Mouse (Mus musculus) hindbrain, embryonic 11.5 days (tissue): Measurements from ENCODE around the gene Kyat1. TPM values are rescaled to one million over a fixed set of nuclear protein-coding genes. Genes with fewer than 3 reads are reported as not detected.

Experiments
- ATAC-seq: fragments of 200-750 bp; cut with Nextera tagmentation; 2 replicates; pipeline ENCODE4 v1.8.0; 2017; ENCODE audit warnings: mild to moderate bottlenecking, moderate TSS enrichment, moderate library complexity; ENCODE audit not compliant: low FRiP score
- DNase-seq: peaks from one replicate; pipeline ENCODE4 v3.0.0-alpha.2; 2015; ENCODE audit warnings: low spot score
- H3K27ac ChIP-seq: fragments of 300-500 bp; sonication (generic); 2 replicates; pipeline ENCODE4 v1.5.1; 2014; ENCODE audit warnings: mild to moderate bottlenecking, low read depth, low read length
- H3K27me3 ChIP-seq: fragments of 300-500 bp; sonication (generic); 2 replicates; pipeline ENCODE4 v1.6.1; 2014; ENCODE audit warnings: mild to moderate bottlenecking, low read length, moderate library complexity, mixed read lengths; ENCODE audit not compliant: control insufficient read depth, insufficient read depth
- H3K36me3 ChIP-seq: fragments of 300-500 bp; sonication (generic); 2 replicates; pipeline ENCODE4 v1.6.1; 2014; ENCODE audit warnings: mild to moderate bottlenecking, low read length, moderate library complexity, mixed read lengths; ENCODE audit not compliant: control insufficient read depth, insufficient read depth
- H3K4me1 ChIP-seq: fragments of 300-500 bp; sonication (generic); replicated peaks from 2 replicates; pipeline ENCODE4 v1.6.1; 2014; ENCODE audit warnings: low read length, mixed read lengths; ENCODE audit not compliant: control insufficient read depth, insufficient read depth
- H3K4me2 ChIP-seq: fragments of 300-500 bp; sonication (generic); replicated peaks from 2 replicates; pipeline ENCODE4 v1.6.1; 2014; ENCODE audit warnings: mild to moderate bottlenecking, low read depth, low read length
- H3K4me3 ChIP-seq: fragments of 300-500 bp; sonication (generic); 2 replicates; pipeline ENCODE4 v1.5.1; 2014; ENCODE audit warnings: low read depth, low read length
- H3K9ac ChIP-seq: fragments of 300-500 bp; sonication (generic); 2 replicates; pipeline ENCODE4 v1.6.1; 2014; ENCODE audit warnings: low read depth, low read length
- H3K9me3 ChIP-seq: fragments of 300-500 bp; sonication (generic); 2 replicates; pipeline ENCODE4 v1.6.1; 2016; ENCODE audit warnings: low read length; ENCODE audit not compliant: control insufficient read depth
- WGBS: fragments of 180-500 bp; shearing (Covaris S2); extraction: QIAGEN DNeasy Blood & Tissue Kit; methylation state at CpG from one replicate; pipeline ENCODE4 v1.1.7; 2014; 5-methylcytosine and 5-hydroxymethylcytosine counted together
- polyA plus RNA-seq: library from polyadenylated mRNA; unstranded; fragments of >200 nt; fragmentation: Nextera tagmentation; extraction: Ambion mirVana; gene quantifications from 2 replicates; pipeline ENCODE4 v1.2.1, GENCODE M21; 2014

The Kyat1 gene
- polyA plus RNA-seq, result 9.4 and 10.0 TPM in 2 replicates

GRCm38 (mm10) chr2:30205629-30206357, at the start of gene Kyat1:
Gene Kyat1, minus strand, starts transcription at chr2:30205847.
- peak; percentile 95 for ATAC-seq
- under 1% methylated on average over 44 of the region's 44 CpGs for WGBS

GRCm38 (mm10) chr2:30253809-30254208, 48.2 kb upstream of the Kyat1 start:
- Histone ChIP-seq H3K4me3 (no peak overlapping the region), H3K36me3 (peaks cover 10% of the 10 kb centered on the region; the same call in 1 of the 2 replicates), H3K27me3 (no peaks in the 10 kb centered on the region)

More at GRCm38 (mm10) chr2:30205629-30206357, at the start of gene Kyat1:
- Histone ChIP-seq H3K4me2 (peak within 1 kb of the TSS; percentile 82), H3K9ac (peak within 1 kb of the TSS; percentile 35), H3K4me1 (0 out of 2 replicates have a peak, but pooled peaks cover 7% of the 10 kb centered on the region), H3K9me3 (no peaks in the 10 kb centered on the region), H3K4me3 (peak within 1 kb of the TSS; percentile 65), H3K27ac (0 out of 2 replicates have a peak within 1 kb of the TSS, but pooled peaks have one; percentile 37), H3K36me3 (no peaks in the 10 kb centered on the region), H3K27me3 (no peaks in the 10 kb centered on the region)
- DNase-seq, result peak; percentile 96

DNA sequence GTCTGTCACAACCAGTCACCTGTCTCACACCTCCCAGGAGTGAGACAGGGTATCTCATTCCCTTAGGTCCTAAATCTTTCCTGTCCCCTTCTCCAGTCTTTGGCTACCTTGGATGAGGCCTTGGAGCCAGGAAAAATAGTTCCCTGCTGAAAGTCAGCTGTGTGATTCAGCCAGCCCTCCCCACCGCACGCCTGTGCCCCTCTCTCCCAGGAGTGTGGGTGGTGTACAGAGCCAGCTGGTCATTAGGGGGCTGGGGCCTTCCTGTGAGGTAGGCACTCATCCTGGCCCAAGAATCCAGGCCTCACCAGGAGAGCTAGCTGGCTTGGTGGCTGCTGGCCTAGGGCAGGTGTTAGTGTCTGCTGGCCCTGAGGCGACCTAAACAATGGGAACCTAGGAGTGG, 46.9 kb upstream of the Kyat1 start:
- no peaks in the 10 kb centered on the region for H3K4me1 ChIP-seq
- ATAC-seq (no peak), DNase-seq (no peak)
- H3K4me3 ChIP-seq, result no peak overlapping the region
- no peak overlapping the region for H3K9ac ChIP-seq
- peaks cover 7% of the 10 kb centered on the region; the same call in 1 of the 2 replicates for H3K36me3 ChIP-seq
- H3K27ac ChIP-seq, result no peak overlapping the region
- 93% methylated on average over 3 of the region's 3 CpGs for WGBS
- H3K9me3 ChIP-seq, result no peaks in the 10 kb centered on the region
- H3K27me3 ChIP-seq, result no peaks in the 10 kb centered on the region
- no peak overlapping the region for H3K4me2 ChIP-seq

More at GRCm38 (mm10) chr2:30253809-30254208, 48.2 kb upstream of the Kyat1 start:
- Histone ChIP-seq H3K9ac (no peak overlapping the region), H3K27ac (no peak overlapping the region), H3K4me1 (no peaks in the 10 kb centered on the region), H3K4me2 (no peak overlapping the region), H3K9me3 (no peaks in the 10 kb centered on the region)
- DNase-seq (no peak), ATAC-seq (no peak)
- 93% methylated on average over 5 of the region's 5 CpGs for WGBS

- no peak overlapping the region for H3K4me3 ChIP-seq
- WGBS, result 78% methylated on average over 5 of the region's 5 CpGs
- no peaks in the 10 kb centered on the region for H3K9me3 ChIP-seq
- no peak overlapping the region for H3K9ac ChIP-seq
- no peaks in the 10 kb centered on the region for H3K27me3 ChIP-seq
- no peak overlapping the region for H3K4me2 ChIP-seq
- DNase-seq (no peak), ATAC-seq (no peak)
- H3K27ac ChIP-seq, result no peak overlapping the region
- 0 out of 2 replicates have a peak, but pooled peaks cover 2% of the 10 kb centered on the region for H3K36me3 ChIP-seq
- no peaks in the 10 kb centered on the region for H3K4me1 ChIP-seq
These were observed 45.9 kb upstream of the Kyat1 start for GRCm38 (mm10) chr2:30251417-30252104.

GRCm38 (mm10) chr2:30250166-30251128, 44.8 kb upstream of the Kyat1 start:
- DNase-seq (no peak), ATAC-seq (no peak)
- no peak overlapping the region for H3K27ac ChIP-seq
- H3K4me2 ChIP-seq, result no peak overlapping the region
- no peaks in the 10 kb centered on the region for H3K27me3 ChIP-seq
- no peaks in the 10 kb centered on the region for H3K9me3 ChIP-seq
- no peak overlapping the region for H3K4me3 ChIP-seq
- H3K4me1 ChIP-seq, result no peaks in the 10 kb centered on the region
- H3K9ac ChIP-seq, result no peak overlapping the region
- 87% methylated on average over 10 of the region's 10 CpGs for WGBS
- H3K36me3 ChIP-seq, result no peaks in the 10 kb centered on the region

- DNase-seq (no peak), ATAC-seq (no peak)
- H3K27ac ChIP-seq, result no peak overlapping the region
- H3K4me1 ChIP-seq, result no peaks in the 10 kb centered on the region
- H3K36me3 ChIP-seq, result no peaks in the 10 kb centered on the region
- no peak overlapping the region for H3K4me3 ChIP-seq
- H3K9me3 ChIP-seq, result no peaks in the 10 kb centered on the region
- WGBS, result 96% methylated on average over 3 of the region's 3 CpGs
- H3K9ac ChIP-seq, result no peak overlapping the region
- no peaks in the 10 kb centered on the region for H3K27me3 ChIP-seq
- no peak overlapping the region for H3K4me2 ChIP-seq
These were observed 43.5 kb upstream of the Kyat1 start for GRCm38 (mm10) chr2:30249182-30249581.

- ATAC-seq, result no peak
- H3K9ac ChIP-seq, result no peak overlapping the region
- H3K4me1 ChIP-seq, result no peaks in the 10 kb centered on the region
- H3K27me3 ChIP-seq, result no peaks in the 10 kb centered on the region
- DNase-seq, result no peak
- no peaks in the 10 kb centered on the region for H3K36me3 ChIP-seq
- no peak overlapping the region for H3K4me2 ChIP-seq
- H3K4me3 ChIP-seq, result no peak overlapping the region
- H3K9me3 ChIP-seq, result no peaks in the 10 kb centered on the region
- no peak overlapping the region for H3K27ac ChIP-seq
- 83% methylated on average over 4 of the region's 4 CpGs for WGBS
These were observed 42.0 kb upstream of the Kyat1 start for GRCm38 (mm10) chr2:30247681-30248080.

DNA sequence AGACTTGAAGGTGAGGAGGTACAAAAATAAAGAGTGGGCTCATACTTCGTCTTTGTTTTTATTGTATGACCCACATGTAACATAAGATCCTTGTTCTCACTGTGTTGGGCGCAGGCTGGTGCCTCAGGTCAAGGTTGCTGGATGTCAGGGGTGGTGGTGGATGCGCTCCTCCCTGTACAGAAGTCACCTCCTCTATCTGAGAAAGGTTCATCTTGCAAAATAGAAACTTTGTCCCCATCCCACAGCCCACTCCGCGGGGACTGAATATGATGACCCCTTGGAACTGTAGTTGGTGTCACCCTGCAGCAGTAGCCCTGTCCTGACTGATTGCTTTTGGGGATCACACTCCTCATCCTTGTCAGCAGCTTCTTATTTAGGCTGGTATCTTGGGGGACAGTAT, 41.4 kb upstream of the Kyat1 start:
- no peaks in the 10 kb centered on the region for H3K27me3 ChIP-seq
- WGBS, result 90% methylated on average over 5 of the region's 5 CpGs
- DNase-seq (no peak), ATAC-seq (no peak)
- no peak overlapping the region for H3K9ac ChIP-seq
- H3K4me3 ChIP-seq, result no peak overlapping the region
- H3K4me1 ChIP-seq, result no peaks in the 10 kb centered on the region
- no peaks in the 10 kb centered on the region for H3K36me3 ChIP-seq
- no peaks in the 10 kb centered on the region for H3K9me3 ChIP-seq
- no peak overlapping the region for H3K27ac ChIP-seq
- no peak overlapping the region for H3K4me2 ChIP-seq
